Mouse (Mus musculus) liver, embryonic 13.5 days (tissue): ENCODE results near the gene Hoxa7. TPM values are rescaled to one million over a fixed set of nuclear protein-coding genes. Genes with fewer than 3 reads are reported as not detected.

ENCODE experiments used
- ATAC-seq: fragments of 200-750 bp; cut with Nextera tagmentation; 2 replicates; pipeline ENCODE4 v1.8.0; 2017; ENCODE audit warnings: low read depth, mild to moderate bottlenecking, moderate number of reproducible peaks, moderate library complexity
- DNase-seq: peaks from one replicate; pipeline ENCODE4 v3.0.0; 2022
- H3K27ac ChIP-seq: fragments of 300-500 bp; sonication (generic); 2 replicates; pipeline ENCODE4 v1.5.1; 2015; ENCODE audit warnings: moderate library complexity, mild to moderate bottlenecking, inconsistent platforms
- H3K27me3 ChIP-seq: fragments of 300-500 bp; sonication (generic); 2 replicates; pipeline ENCODE4 v1.6.1; 2015; ENCODE audit warnings: mild to moderate bottlenecking, inconsistent platforms
- H3K36me3 ChIP-seq: fragments of 300-500 bp; sonication (generic); 2 replicates; pipeline ENCODE4 v1.6.1; 2015; ENCODE audit warnings: mild to moderate bottlenecking, inconsistent platforms
- H3K4me1 ChIP-seq: fragments of 300-500 bp; sonication (generic); replicated peaks from 2 replicates; pipeline ENCODE4 v1.6.1; 2015; ENCODE audit warnings: inconsistent platforms
- H3K4me2 ChIP-seq: fragments of 300-500 bp; sonication (generic); 2 replicates; pipeline ENCODE4 v1.6.1; 2015; ENCODE audit warnings: inconsistent platforms, mild to moderate bottlenecking, moderate library complexity
- H3K4me3 ChIP-seq: fragments of 300-500 bp; sonication (generic); replicated peaks from 2 replicates; pipeline ENCODE4 v1.5.1; 2015; ENCODE audit warnings: mild to moderate bottlenecking, inconsistent platforms
- H3K9ac ChIP-seq: fragments of 300-500 bp; sonication (generic); 2 replicates; pipeline ENCODE4 v1.6.1; 2015; ENCODE audit warnings: mild to moderate bottlenecking, inconsistent platforms
- H3K9me3 ChIP-seq: fragments of 300-500 bp; sonication (generic); replicated peaks from 2 replicates; pipeline ENCODE4 v1.6.1; 2016; ENCODE audit warnings: inconsistent platforms
- WGBS: fragments of 180-500 bp; shearing (Covaris S2); methylation state at CpG from one replicate; pipeline ENCODE4 v1.1.7; 2015; ENCODE audit not compliant: insufficient replicate concordance; 5-methylcytosine and 5-hydroxymethylcytosine counted together
- polyA plus RNA-seq: library from polyadenylated mRNA; unstranded; fragments of >200 nt; fragmentation: Nextera tagmentation; extraction: Ambion mirVana; gene quantifications from 2 replicates; pipeline ENCODE4 v1.2.1, GENCODE M21; 2015

Hoxa7 gene
- polyA plus RNA-seq, 1 experiment from 2014 or later, result 0.52 TPM

- DNase-seq, result no peak
- H3K36me3 ChIP-seq, result no peaks in the 10 kb centered on the region
- H3K9ac ChIP-seq, result no peak overlapping the region
- H3K4me1 ChIP-seq, result peaks cover 8% of the 10 kb centered on the region
- no peaks in the 10 kb centered on the region for H3K9me3 ChIP-seq
- WGBS, result 26% methylated on average over 10 of the region's 10 CpGs
- peak overlapping the region; percentile 24; the same call in 1 of the 2 replicates for H3K4me2 ChIP-seq
- H3K27me3 ChIP-seq, result peaks cover 100% of the 10 kb centered on the region
- H3K27ac ChIP-seq, result peak overlapping the region; percentile 39; the same call in 1 of the 2 replicates
- ATAC-seq, result peak; percentile 62; the same call in 1 of the 2 replicates
- H3K4me3 ChIP-seq, result no peak overlapping the region
These were observed 38.2 kb downstream of the Hoxa7 start for GRCm38 (mm10) chr6:52183311-52184080.

- peak overlapping the region; percentile 23; the same call in 1 of the 2 replicates for H3K4me2 ChIP-seq
- no peak overlapping the region for H3K4me3 ChIP-seq
- no peak overlapping the region for H3K27ac ChIP-seq
- peaks cover 8% of the 10 kb centered on the region for H3K4me1 ChIP-seq
- peaks cover 100% of the 10 kb centered on the region for H3K27me3 ChIP-seq
- H3K36me3 ChIP-seq, result no peaks in the 10 kb centered on the region
- WGBS, result 55% methylated on average over 1 of the region's 1 CpGs
- no peak for ATAC-seq
- H3K9ac ChIP-seq, result no peak overlapping the region
- no peaks in the 10 kb centered on the region for H3K9me3 ChIP-seq
- no peak for DNase-seq
These were observed 38.9 kb downstream of the Hoxa7 start for GRCm38 (mm10) chr6:52182793-52183192.

- no peak overlapping the region for H3K9ac ChIP-seq
- H3K36me3 ChIP-seq, result no peaks in the 10 kb centered on the region
- H3K9me3 ChIP-seq, result no peaks in the 10 kb centered on the region
- 28% methylated on average over 2 of the region's 2 CpGs for WGBS
- no peak for DNase-seq
- no peak overlapping the region for H3K4me2 ChIP-seq
- no peak for ATAC-seq
- no peak overlapping the region for H3K4me3 ChIP-seq
- no peak overlapping the region for H3K27ac ChIP-seq
- H3K27me3 ChIP-seq, result peaks cover 100% of the 10 kb centered on the region
- peaks cover 8% of the 10 kb centered on the region for H3K4me1 ChIP-seq
These were observed 39.6 kb downstream of the Hoxa7 start for GRCm38 (mm10) chr6:52182030-52182429.

GRCm38 (mm10) chr6:52180726-52181125 lies 40.9 kb downstream of the Hoxa7 start:
- ATAC-seq (no peak), DNase-seq (no peak)
- H3K4me2 ChIP-seq, result no peak overlapping the region
- peaks cover 100% of the 10 kb centered on the region for H3K27me3 ChIP-seq
- H3K36me3 ChIP-seq, result no peaks in the 10 kb centered on the region
- peaks cover 8% of the 10 kb centered on the region for H3K4me1 ChIP-seq
- H3K27ac ChIP-seq, result no peak overlapping the region
- no peak overlapping the region for H3K4me3 ChIP-seq
- WGBS, result 33% methylated on average over 3 of the region's 3 CpGs
- no peak overlapping the region for H3K9ac ChIP-seq
- H3K9me3 ChIP-seq, result no peaks in the 10 kb centered on the region

- no peaks in the 10 kb centered on the region for H3K9me3 ChIP-seq
- peak overlapping the region; percentile 23; the same call in 1 of the 2 replicates for H3K4me2 ChIP-seq
- H3K27me3 ChIP-seq, result peaks cover 100% of the 10 kb centered on the region
- DNase-seq (no peak), ATAC-seq (no peak)
- 20% methylated on average over 11 of the region's 11 CpGs for WGBS
- 0 out of 2 replicates have a peak overlapping the region, but pooled peaks have one; percentile 39 for H3K9ac ChIP-seq
- no peak overlapping the region for H3K4me3 ChIP-seq
- no peak overlapping the region for H3K27ac ChIP-seq
- no peaks in the 10 kb centered on the region for H3K36me3 ChIP-seq
- peaks cover 8% of the 10 kb centered on the region for H3K4me1 ChIP-seq
These were observed 41.4 kb downstream of the Hoxa7 start for GRCm38 (mm10) chr6:52180213-52180710.

GRCm38 (mm10) chr6:52179690-52180089 lies 42.0 kb downstream of the Hoxa7 start:
- Histone ChIP-seq H3K4me1 (peaks cover 8% of the 10 kb centered on the region), H3K27ac (no peak overlapping the region), H3K9me3 (no peaks in the 10 kb centered on the region), H3K4me3 (peak overlapping the region; percentile 6; the same call in 1 of the 2 replicates), H3K36me3 (no peaks in the 10 kb centered on the region), H3K4me2 (peak overlapping the region; percentile 23), H3K27me3 (peaks cover 100% of the 10 kb centered on the region), H3K9ac (peak overlapping the region; percentile 39)
- WGBS, result 5% methylated on average over 10 of the region's 10 CpGs
- no peak for ATAC-seq
- no peak for DNase-seq

GRCm38 (mm10) chr6:52178918-52179665 lies 42.6 kb downstream of the Hoxa7 start:
- H3K9me3 ChIP-seq, result no peaks in the 10 kb centered on the region
- no peak for DNase-seq
- H3K4me2 ChIP-seq, result peak overlapping the region; percentile 23
- 0 out of 2 replicates have a peak overlapping the region, but pooled peaks have one; percentile 6 for H3K4me3 ChIP-seq
- H3K27me3 ChIP-seq, result peaks cover 100% of the 10 kb centered on the region
- no peak overlapping the region for H3K27ac ChIP-seq
- ATAC-seq, result no peak
- peak overlapping the region; percentile 39 for H3K9ac ChIP-seq
- 7% methylated on average over 4 of the region's 4 CpGs for WGBS
- peaks cover 8% of the 10 kb centered on the region for H3K4me1 ChIP-seq
- no peaks in the 10 kb centered on the region for H3K36me3 ChIP-seq

- ATAC-seq, result no peak
- H3K4me2 ChIP-seq, result peak overlapping the region; percentile 35
- peaks cover 100% of the 10 kb centered on the region for H3K27me3 ChIP-seq
- WGBS, result 7% methylated on average over 9 of the region's 9 CpGs
- no peak overlapping the region for H3K27ac ChIP-seq
- no peak for DNase-seq
- H3K9me3 ChIP-seq, result no peaks in the 10 kb centered on the region
- H3K36me3 ChIP-seq, result no peaks in the 10 kb centered on the region
- H3K4me1 ChIP-seq, result peaks cover 2% of the 10 kb centered on the region; the same call in 1 of the 2 replicates
- peak overlapping the region; percentile 43 for H3K4me3 ChIP-seq
- peak overlapping the region; percentile 30 for H3K9ac ChIP-seq
These were observed 43.8 kb downstream of the Hoxa7 start for GRCm38 (mm10) chr6:52177806-52178205.

GRCm38 (mm10) chr6:52177061-52177735 lies 44.5 kb downstream of the Hoxa7 start, which contains the start of gene 5730596B20Rik:
Gene 5730596B20Rik, plus strand, starts transcription at chr6:52177498.
- Histone ChIP-seq H3K4me2 (peak within 1 kb of the TSS; percentile 39), H3K4me3 (peak within 1 kb of the TSS; percentile 43), H3K9me3 (no peaks in the 10 kb centered on the region), H3K27ac (peak within 1 kb of the TSS; percentile 39; the same call in 1 of the 2 replicates), H3K9ac (peak within 1 kb of the TSS; percentile 30), H3K36me3 (no peaks in the 10 kb centered on the region), H3K27me3 (peaks cover 100% of the 10 kb centered on the region), H3K4me1 (peaks cover 8% of the 10 kb centered on the region)
- no peak for DNase-seq
- WGBS, result 2% methylated on average over 36 of the region's 36 CpGs
- no peak for ATAC-seq

- ATAC-seq (no peak), DNase-seq (no peak)
- Histone ChIP-seq H3K27ac (peak overlapping the region; percentile 39; the same call in 1 of the 2 replicates), H3K4me3 (peak overlapping the region; percentile 43), H3K4me1 (peaks cover 8% of the 10 kb centered on the region), H3K4me2 (peak overlapping the region; percentile 39), H3K27me3 (peaks cover 100% of the 10 kb centered on the region), H3K36me3 (no peaks in the 10 kb centered on the region), H3K9me3 (no peaks in the 10 kb centered on the region), H3K9ac (0 out of 2 replicates have a peak overlapping the region, but pooled peaks have one; percentile 30)
- WGBS, result 3% methylated on average over 6 of the region's 6 CpGs
These were observed 45.3 kb downstream of the Hoxa7 start for GRCm38 (mm10) chr6:52176391-52176790.
